In the genomic region with DNA sequence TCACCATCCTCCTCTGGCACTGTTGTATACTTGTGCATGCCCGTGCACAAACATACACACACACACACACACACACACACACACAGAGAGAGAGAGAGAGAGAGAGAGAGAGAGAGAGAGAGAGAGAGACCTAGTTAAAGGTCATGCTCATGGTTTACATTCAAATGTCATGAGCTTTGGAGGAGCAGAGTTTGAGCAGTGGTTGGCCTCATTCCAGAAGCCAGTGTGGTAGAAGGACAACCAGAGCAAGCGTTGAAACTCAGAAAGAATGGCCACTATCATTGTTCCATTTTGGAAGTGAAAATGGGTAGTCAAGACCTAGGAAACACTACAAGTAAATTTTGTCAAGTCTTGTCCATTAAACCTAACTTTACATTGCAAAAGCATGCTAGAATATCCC, we compare ENCODE assay signal across 15 mouse cellular contexts.
DNase-seq lines count a peak whose midpoint lies in the region.
"Had no signal": no experiment of that assay in that cellular context is flagged by ENCODE, and none has a peak within 500 bp of the region (broad histone marks: within the 10 kb centered on the region; RNA-seq: fewer than 3 reads in every experiment).

No protein-coding gene starts in this region.

- DNase-seq in adrenal gland, postnatal 10 days: peak; percentile 55
- no peak for DNase-seq in adrenal gland, postnatal 4 days (ENCODE audit: low spot score in 2 of 2)
- DNase-seq in adipocyte (ENCODE audit: low spot score): peak; percentile 41
- peak; percentile 47 for DNase-seq in adrenal gland, postnatal 14 days
- DNase-seq in left cerebral cortex, postnatal 4 days: no peak
- no peak for DNase-seq in spleen, postnatal 36 days (ENCODE audit: low spot score in 2 of 2)
- DNase-seq: cerebellum, adult 11-12 months; cerebellum, adult 8-10 months; cerebellum, postnatal 10 days; cerebellum, postnatal 36 days; embryo, embryonic 11 days; gastrocnemius, postnatal 10 days; gastrocnemius, postnatal 36 days; heart, postnatal 14 days; kidney, adult 2 months had no signal

- intact Hi-C loops in left cerebral cortex, postnatal 4 days (cut with DNase I): no loop called here

Comparison
In these comparisons a context has a peak if more than half of its experiments do, and no peak if none do; other contexts are left out.
1. DNase-seq: peak in adrenal gland, postnatal 10 days (single experiment), adipocyte (single experiment) and adrenal gland, postnatal 14 days (single experiment); none in adrenal gland, postnatal 4 days (0 of 2), left cerebral cortex, postnatal 4 days (single experiment) and spleen, postnatal 36 days (0 of 2).